ENCODE assay signal across 8 mouse cellular contexts in the genomic region with DNA sequence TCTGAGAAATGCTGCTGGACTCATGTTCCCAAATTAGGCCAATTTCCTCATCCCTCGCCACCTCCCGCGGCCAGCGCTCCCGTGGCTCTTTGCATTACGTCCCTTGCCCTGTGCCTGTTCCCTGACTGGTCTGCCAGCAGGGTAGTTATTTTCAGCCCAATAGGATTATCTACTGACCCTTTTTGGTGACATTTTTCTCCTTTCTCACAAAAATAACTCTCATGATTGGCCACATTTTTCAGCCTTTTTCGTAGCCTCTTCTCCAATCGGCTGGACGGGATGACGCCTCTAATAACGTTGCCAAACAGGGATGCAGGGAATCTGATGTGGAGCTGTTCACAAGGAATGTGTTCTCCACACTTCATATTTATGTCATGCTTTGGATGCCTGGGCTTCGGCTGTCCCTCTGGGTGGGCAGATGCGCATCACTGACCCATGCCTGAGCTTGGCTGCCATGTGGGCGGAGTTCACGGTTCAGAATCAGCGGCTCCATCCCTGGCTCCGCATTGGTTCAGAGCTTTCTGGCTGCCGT. TPM values are rescaled to one million over a fixed set of nuclear protein-coding genes. Genes with fewer than 3 reads are reported as not detected.
DNase-seq lines count a peak whose midpoint lies in the region.

No protein-coding gene starts in this region.

- H3K4me3 ChIP-seq in embryonic facial prominence, embryonic 10.5 days, result peak overlapping the region; percentile 30

- intact Hi-C loops in gastrocnemius, postnatal 14 days (cut with DNase I; ENCODE audit: low total_unique reads), result no loop called here

- no peaks in the 10 kb centered on the region for H3K27me3 ChIP-seq in embryonic facial prominence, embryonic 10.5 days (replicated peaks; ENCODE audit: low read depth, poor library complexity, severe bottlenecking)

- peaks cover 24% of the 10 kb centered on the region for H3K36me3 ChIP-seq in embryonic facial prominence, embryonic 10.5 days (replicated peaks)

- DNase-seq in gastrocnemius, adult 18-20 months (ENCODE audit: low spot score), result peak; percentile 67
- no peak for DNase-seq in gastrocnemius, postnatal 14 days
- DNase-seq in embryonic facial prominence, embryonic 10.5 days (ENCODE audit: low spot score), result peak; percentile 59
- DNase-seq in kidney, adult 11 months, result peak; percentile 61
- peak; percentile 65 for DNase-seq in lung, postnatal 14 days
- no peak for DNase-seq in spleen, postnatal 10 days (ENCODE audit: low spot score in 2 of 2)
- no peak for DNase-seq in thymus, postnatal 25 days
- no peak for DNase-seq in thymus, postnatal 0 days (ENCODE audit: low spot score)

- H3K9me3 ChIP-seq in embryonic facial prominence, embryonic 10.5 days, result no peaks in the 10 kb centered on the region

- H3K27ac ChIP-seq in embryonic facial prominence, embryonic 10.5 days (replicated peaks), result peak overlapping the region; percentile 45; the same call in 1 of the 2 replicates

- WGBS in embryonic facial prominence, embryonic 10.5 days, result 29% methylated on average over 18 of the region's 18 CpGs

- peaks cover 26% of the 10 kb centered on the region for H3K4me1 ChIP-seq in embryonic facial prominence, embryonic 10.5 days

RNA-seq across cellular contexts. Expression of gene Ift43, which starts 9.3 kb away (rescaled TPM):
- 10 to 100 TPM; 10.5 to 12.7 TPM for total RNA-seq in gastrocnemius, adult 18-20 months (2021)
- total RNA-seq in gastrocnemius, postnatal 14 days (2021), result 10 to 100 TPM; 11.9 to 13.4 TPM
- polyA plus RNA-seq in embryonic facial prominence, embryonic 10.5 days (2016; fragmentation: Nextera tagmentation; extraction: Ambion mirVana), result 62.4 and 64.8 TPM in 2 replicates
- 13.6 and 15.6 TPM in 2 replicates for polyA plus RNA-seq in thymus, postnatal 0 days (2015; fragmentation: Nextera tagmentation; extraction: Ambion mirVana)

RNA-seq across cellular contexts. Expression of gene Tgfb3, which starts 12.8 kb away (rescaled TPM):
- total RNA-seq in gastrocnemius, adult 18-20 months (2021), result 10 to 100 TPM; 41.9 to 54.3 TPM
- total RNA-seq in gastrocnemius, postnatal 14 days (2021), result 10 to 100 TPM; 25.6 to 31.7 TPM
- polyA plus RNA-seq in embryonic facial prominence, embryonic 10.5 days (2016; fragmentation: Nextera tagmentation; extraction: Ambion mirVana), result 10.7 and 14.4 TPM in 2 replicates
- polyA plus RNA-seq in thymus, postnatal 0 days (2015; fragmentation: Nextera tagmentation; extraction: Ambion mirVana), result 2.6 and 2.9 TPM in 2 replicates

Comparison
In these comparisons a context has a peak if more than half of its experiments do, and no peak if none do; other contexts are left out.
1. DNase-seq: peak in gastrocnemius, adult 18-20 months (single experiment), embryonic facial prominence, embryonic 10.5 days (single experiment), kidney, adult 11 months (single experiment) and lung, postnatal 14 days (single experiment); none in gastrocnemius, postnatal 14 days (single experiment), spleen, postnatal 10 days (0 of 2), thymus, postnatal 25 days (single experiment) and thymus, postnatal 0 days (single experiment).